Mouse (Mus musculus): Measurements from ENCODE around the gene Olfr871. TPM values are rescaled to one million over a fixed set of nuclear protein-coding genes. Genes with fewer than 3 reads are reported as not detected.
"Not testable (repeated sequence)": the region's sequence is repeated elsewhere in the genome, so short reads cannot be mapped to it uniquely, and the experiment has no call there.

Olfr871 gene
- total RNA-seq (2015; ENCODE audit: low replicate concordance) (not detected in 2 replicates), total RNA-seq (2017; ENCODE audit: low replicate concordance) (not detected in 2 replicates)

- ATAC-seq (replicated peaks; ENCODE audit: low FRiP score, poor library complexity, severe bottlenecking) = no peak
These were observed at the start of gene Olfr871 for GRCm38 (mm10) chr9:20211907-20212306. Gene Olfr871 (plus strand): TSS chr9:20212207.

- ATAC-seq (replicated peaks; ENCODE audit: low FRiP score, poor library complexity, severe bottlenecking) = no peak
These were observed 38.0 kb upstream of the Olfr871 start, which contains the start of gene Olfr870 for GRCm38 (mm10) chr9:20173957-20174356. Gene Olfr870 (minus strand): TSS chr9:20174057.

GRCm38 (mm10) chr9:20179463-20179862, 32.5 kb upstream of the Olfr871 start:
- no peak for ATAC-seq (replicated peaks; ENCODE audit: low FRiP score, poor library complexity, severe bottlenecking)

- no peak for ATAC-seq (replicated peaks; ENCODE audit: low FRiP score, poor library complexity, severe bottlenecking)
These were observed 9.9 kb upstream of the Olfr871 start for GRCm38 (mm10) chr9:20202131-20202530.

- not testable (repeated sequence) for ATAC-seq (replicated peaks; ENCODE audit: low FRiP score, poor library complexity, severe bottlenecking)
These were observed 8.5 kb upstream of the Olfr871 start for GRCm38 (mm10) chr9:20203413-20203984.

GRCm38 (mm10) chr9:20210812-20211211, 1.2 kb upstream of the Olfr871 start:
- ATAC-seq (replicated peaks; ENCODE audit: low FRiP score, poor library complexity, severe bottlenecking) = no peak

- ATAC-seq (replicated peaks; ENCODE audit: low FRiP score, poor library complexity, severe bottlenecking) = no peak
These were observed 530 bp upstream of the Olfr871 start for GRCm38 (mm10) chr9:20211477-20211876.

- ATAC-seq (replicated peaks; ENCODE audit: low FRiP score, poor library complexity, severe bottlenecking) = no peak
These were observed 24.8 kb downstream of the Olfr871 start, which contains the start of gene Olfr872 for GRCm38 (mm10) chr9:20236819-20237218. Gene Olfr872 (plus strand): TSS chr9:20237119.

- ATAC-seq (replicated peaks; ENCODE audit: low FRiP score, poor library complexity, severe bottlenecking) = no peak
These were observed 25.4 kb downstream of the Olfr871 start for GRCm38 (mm10) chr9:20237378-20237777.

Other genes starting within 250 kb of the Olfr871 start
- not detected in 2 replicates for gene Olfr866, start 184.2 kb upstream of the Olfr871 start, total RNA-seq (2015; ENCODE audit: low replicate concordance)
- not detected in 2 replicates for gene Olfr866, start 184.2 kb upstream of the Olfr871 start, total RNA-seq (2017; ENCODE audit: low replicate concordance)
- not detected in 2 replicates for gene Olfr867, start 154.6 kb upstream of the Olfr871 start, total RNA-seq (2015; ENCODE audit: low replicate concordance)
- gene Olfr867, start 154.6 kb upstream of the Olfr871 start, total RNA-seq (2017; ENCODE audit: low replicate concordance) = not detected in 2 replicates
- gene Olfr868, start 113.6 kb upstream of the Olfr871 start, total RNA-seq (2015; ENCODE audit: low replicate concordance) = not detected in 2 replicates
- gene Olfr868, start 113.6 kb upstream of the Olfr871 start, total RNA-seq (2017; ENCODE audit: low replicate concordance) = not detected in 2 replicates
- gene Olfr869, start 83.2 kb upstream of the Olfr871 start, total RNA-seq (2015; ENCODE audit: low replicate concordance) = not detected in 2 replicates
- gene Olfr869, start 83.2 kb upstream of the Olfr871 start, total RNA-seq (2017; ENCODE audit: low replicate concordance) = not detected in 2 replicates
- not detected in 2 replicates for gene Olfr870, start 38.1 kb upstream of the Olfr871 start, total RNA-seq (2015; ENCODE audit: low replicate concordance)
- gene Olfr870, start 38.1 kb upstream of the Olfr871 start, total RNA-seq (2017; ENCODE audit: low replicate concordance) = 0.34 TPM in 1 of 2 replicates, not detected in the other
- gene Olfr872, start 24.9 kb downstream of the Olfr871 start, total RNA-seq (2015; ENCODE audit: low replicate concordance) = not detected in 2 replicates
- gene Olfr872, start 24.9 kb downstream of the Olfr871 start, total RNA-seq (2017; ENCODE audit: low replicate concordance) = not detected in 2 replicates
- not detected in 2 replicates for gene Olfr39, start 70.1 kb downstream of the Olfr871 start, total RNA-seq (2015; ENCODE audit: low replicate concordance)
- gene Olfr39, start 70.1 kb downstream of the Olfr871 start, total RNA-seq (2017; ENCODE audit: low replicate concordance) = not detected in 2 replicates
- gene Olfr873, start 86.3 kb downstream of the Olfr871 start, total RNA-seq (2015; ENCODE audit: low replicate concordance) = not detected in 2 replicates
- 0.14 TPM in 1 of 2 replicates, not detected in the other for gene Olfr873, start 86.3 kb downstream of the Olfr871 start, total RNA-seq (2017; ENCODE audit: low replicate concordance)
- not detected in 2 replicates for gene Olfr18, start 123.9 kb downstream of the Olfr871 start, total RNA-seq (2015; ENCODE audit: low replicate concordance)
- not detected in 2 replicates for gene Olfr18, start 123.9 kb downstream of the Olfr871 start, total RNA-seq (2017; ENCODE audit: low replicate concordance)
- gene Zfp560, start 173.0 kb downstream of the Olfr871 start, total RNA-seq (2015; ENCODE audit: low replicate concordance) = 0.77 and 2.5 TPM in 2 replicates
- 0.34 and 1.3 TPM in 2 replicates for gene Zfp560, start 173.0 kb downstream of the Olfr871 start, total RNA-seq (2017; ENCODE audit: low replicate concordance)
- gene Zfp26, start 248.0 kb downstream of the Olfr871 start, total RNA-seq (2015; ENCODE audit: low replicate concordance) = 5.0 TPM in 2 replicates
- 3.1 and 17.9 TPM in 2 replicates for gene Zfp26, start 248.0 kb downstream of the Olfr871 start, total RNA-seq (2017; ENCODE audit: low replicate concordance)